Mouse (Mus musculus) heart, adult 2 months (tissue): ENCODE results near the gene Cct2. TPM values are rescaled to one million over a fixed set of nuclear protein-coding genes. Genes with fewer than 3 reads are reported as not detected.

Experiments
- DNase-seq, 2 experiments: peaks; one replicate each; pipeline ENCODE4 v3.0.0; 2021
- H3K27ac ChIP-seq: fragments of 200-600 bp; 2 replicates; pipeline ENCODE4 v1.8.1; 2022
- H3K27me3 ChIP-seq: fragments of 200-500 bp; 2 replicates; pipeline ENCODE4 v1.6.1; 2012; ENCODE audit warnings: mild to moderate bottlenecking, low read length, inconsistent platforms, mixed read lengths; ENCODE audit not compliant: control insufficient read depth, insufficient read depth
- H3K36me3 ChIP-seq: fragments of 200-500 bp; 2 replicates; pipeline ENCODE4 v1.6.1; 2012; ENCODE audit warnings: low read length, inconsistent platforms; ENCODE audit not compliant: control insufficient read depth, insufficient read depth
- H3K4me1 ChIP-seq: fragments of 200-500 bp; 2 replicates; pipeline ENCODE4 v1.6.1; 2011; ENCODE audit warnings: low read length; ENCODE audit not compliant: control insufficient read depth, insufficient read depth
- H3K4me3 ChIP-seq: fragments of 200-600 bp; 2 replicates; pipeline ENCODE4 v1.8.1; 2022
- H3K79me2 ChIP-seq: fragments of 200-500 bp; replicated peaks from 2 replicates; pipeline ENCODE4 v1.6.1; 2012; ENCODE audit warnings: mild to moderate bottlenecking, inconsistent platforms, low read length, moderate library complexity, mixed read lengths; ENCODE audit not compliant: control insufficient read depth, insufficient read depth
- H3K9ac ChIP-seq: fragments of 200-500 bp; 2 replicates; pipeline ENCODE4 v1.6.1; 2012; ENCODE audit warnings: low read depth, mild to moderate bottlenecking, control low read depth, inconsistent platforms, low read length, mixed read lengths
- CTCF ChIP-seq: fragments of 200-600 bp; IDR thresholded peaks from 2 replicates; pipeline ENCODE4 v1.8.1; 2022; ENCODE audit warnings: antibody characterized with exemption, mild to moderate bottlenecking, moderate library complexity
- EP300 ChIP-seq: fragments of 200-500 bp; IDR thresholded peaks from 2 replicates; pipeline ENCODE4 v1.6.1; 2011; ENCODE audit warnings: low read depth, low read length, control low read depth; ENCODE audit not compliant: insufficient read depth
- POLR2A ChIP-seq: fragments of 200-500 bp; IDR thresholded peaks from 2 replicates; pipeline ENCODE4 v1.6.1; 2011; ENCODE audit warnings: mild to moderate bottlenecking, low read depth, low read length, control low read depth; ENCODE audit not compliant: insufficient read depth
- WGBS: fragments of 180-500 bp; shearing (Covaris S2); methylation state at CpG from one replicate; pipeline ENCODE4 v1.1.7; 2018; 5-methylcytosine and 5-hydroxymethylcytosine counted together
- intact Hi-C: fragments of 180-260 bp; cut with DNase I; formaldehyde crosslinking; loops from one replicate; pipeline ENCODE4 v1.15.1; 2025
- polyA plus RNA-seq: library from polyadenylated mRNA; depleted of rRNA; stranded (reverse); fragments of >200 nt; gene quantifications from 2 replicates; pipeline ENCODE4 v1.2.3, GENCODE M21; 2012
- total RNA-seq, 2 experiments: library from RNA; stranded (reverse); gene quantifications; 2 replicates each; pipeline ENCODE4 v1.2.3; 2021

Gene Cct2
- total and polyA plus RNA-seq, 3 experiments, result 50.4 to 129 (median 123) TPM

DNA sequence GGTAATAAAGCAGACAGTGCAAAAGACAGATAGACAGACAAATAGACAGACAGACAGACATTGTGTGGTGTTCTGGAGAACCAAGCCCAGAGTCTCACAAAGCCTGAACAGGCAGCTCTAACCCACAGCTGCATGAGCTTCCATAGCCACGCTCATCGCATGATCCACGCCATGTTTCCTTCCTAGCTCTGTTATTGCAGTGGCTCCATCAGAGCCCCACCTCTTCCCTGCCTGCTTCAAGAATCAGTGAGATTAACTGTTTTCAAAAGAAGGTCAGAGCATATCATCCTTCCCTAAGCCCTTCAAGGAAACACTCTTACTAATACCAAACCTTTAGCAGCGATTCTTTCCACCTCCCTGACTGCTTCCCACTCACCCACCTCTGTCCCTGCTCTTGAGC is 41.4 kb upstream of the Cct2 start:
- no peak for DNase-seq
- Histone ChIP-seq H3K36me3 (peaks cover 9% of the 10 kb centered on the region; the same call in 1 of the 2 replicates), H3K27ac (no peak overlapping the region), H3K4me3 (no peak overlapping the region), H3K9ac (no peak overlapping the region), H3K4me1 (peaks cover 13% of the 10 kb centered on the region), H3K79me2 (peaks cover 5% of the 10 kb centered on the region), H3K27me3 (no peaks in the 10 kb centered on the region)
- TF ChIP-seq CTCF (no peak), POLR2A (no peak), EP300 (no peak)
- WGBS, result 47% methylated on average over 4 of the region's 4 CpGs
- intact Hi-C loops, result no loop called here

- TF ChIP-seq POLR2A, result no peak
- no peak for TF ChIP-seq EP300
- TF ChIP-seq CTCF, result no peak
- Histone ChIP-seq H3K36me3 (peaks cover 9% of the 10 kb centered on the region; the same call in 1 of the 2 replicates), H3K4me3 (no peak overlapping the region), H3K9ac (no peak overlapping the region), H3K79me2 (peaks cover 2% of the 10 kb centered on the region; the same call in 1 of the 2 replicates), H3K4me1 (peaks cover 13% of the 10 kb centered on the region), H3K27me3 (no peaks in the 10 kb centered on the region), H3K27ac (no peak overlapping the region)
- DNase-seq, result no peak
- intact Hi-C loops, result no loop called here
Observed at GRCm38 (mm10) chr10:117103854-117104598, 40.4 kb upstream of the Cct2 start.

GRCm38 (mm10) chr10:117100175-117100574 is 36.6 kb upstream of the Cct2 start:
- 73% methylated on average over 5 of the region's 5 CpGs for WGBS
- H3K36me3 ChIP-seq, result peaks cover 4% of the 10 kb centered on the region; the same call in 1 of the 2 replicates
- intact Hi-C loops, result no loop called here
- H3K27me3 ChIP-seq, result no peaks in the 10 kb centered on the region
- TF ChIP-seq POLR2A (no peak), CTCF (no peak), EP300 (no peak)
- H3K9ac ChIP-seq, result no peak overlapping the region
- H3K4me3 ChIP-seq, result no peak overlapping the region
- peaks cover 2% of the 10 kb centered on the region; the same call in 1 of the 2 replicates for H3K79me2 ChIP-seq
- H3K27ac ChIP-seq, result no peak overlapping the region
- H3K4me1 ChIP-seq, result peaks cover 8% of the 10 kb centered on the region
- no peak for DNase-seq

DNA sequence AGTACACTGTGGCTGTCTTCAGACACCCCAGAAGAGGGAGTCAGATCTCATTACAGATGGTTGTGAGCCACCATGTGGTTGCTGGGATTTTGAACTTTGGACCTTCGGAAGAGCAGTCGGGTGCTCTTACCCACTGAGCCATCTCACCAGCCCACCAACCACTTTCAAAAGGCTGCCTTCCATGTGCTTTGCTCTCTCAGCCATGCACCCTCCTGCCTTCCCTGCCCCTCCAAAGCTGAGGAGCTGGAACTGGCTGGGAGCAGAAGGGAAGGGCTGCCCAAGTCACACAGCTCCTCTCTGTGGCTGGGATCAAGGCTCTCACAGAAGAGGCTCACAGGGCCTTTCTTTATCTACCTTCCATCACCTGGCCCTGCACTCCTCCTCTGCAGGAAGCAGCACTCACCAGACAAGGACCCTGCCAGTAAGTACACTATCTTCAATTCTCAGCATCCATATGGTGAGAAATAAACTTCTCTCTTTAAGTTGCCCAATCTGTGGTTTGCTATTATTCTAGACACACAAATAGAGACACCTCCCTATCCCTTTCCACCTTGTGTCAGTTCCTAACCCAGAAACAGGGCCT is 33.6 kb upstream of the Cct2 start:
- TF ChIP-seq CTCF (no peak), POLR2A (no peak), EP300 (no peak)
- DNase-seq, result no peak
- Histone ChIP-seq H3K9ac (no peak overlapping the region), H3K27me3 (no peaks in the 10 kb centered on the region), H3K4me3 (no peak overlapping the region), H3K36me3 (peaks cover 2% of the 10 kb centered on the region; the same call in 1 of the 2 replicates), H3K4me1 (peaks cover 4% of the 10 kb centered on the region), H3K27ac (no peak overlapping the region), H3K79me2 (no peaks in the 10 kb centered on the region; the same call in 1 of the 2 replicates)
- intact Hi-C loops, result loop anchor here (10.0 kb wide), 1 partner anchor 48 kb away; the partner anchor contains the start of gene Frs2
- 89% methylated on average over 2 of the region's 2 CpGs for WGBS

GRCm38 (mm10) chr10:117096096-117096495 is 32.5 kb upstream of the Cct2 start:
- no peak for DNase-seq
- H3K27me3 ChIP-seq, result no peaks in the 10 kb centered on the region
- no peak overlapping the region for H3K9ac ChIP-seq
- intact Hi-C loops, result loop anchor here (10.0 kb wide), 1 partner anchor 49 kb away; the partner anchor contains the start of gene Frs2
- no peak overlapping the region for H3K4me3 ChIP-seq
- no peak overlapping the region for H3K27ac ChIP-seq
- peaks cover 2% of the 10 kb centered on the region; the same call in 1 of the 2 replicates for H3K36me3 ChIP-seq
- TF ChIP-seq POLR2A (no peak), CTCF (no peak), EP300 (no peak)
- no peaks in the 10 kb centered on the region; the same call in 1 of the 2 replicates for H3K79me2 ChIP-seq
- H3K4me1 ChIP-seq, result peaks cover 3% of the 10 kb centered on the region
- 91% methylated on average over 6 of the region's 6 CpGs for WGBS
